Mouse (Mus musculus): ENCODE results near the gene Vps37c.

- no peak for TF ChIP-seq CTCF (IDR thresholded peaks at IDR 0.05)
- no peak for TF ChIP-seq EP300 (IDR thresholded peaks at IDR 0.05)
Measured at GRCm38 (mm10) chr19:10759983-10760831, 71.7 kb downstream of the Vps37c start.
